Mouse (Mus musculus) E14TG2a.4 (cell line): Measurements from ENCODE around the gene Abcc8.

ENCODE experiments used
- CTCF ChIP-seq: conservative IDR thresholded peaks from 2 replicates; pipeline ENCODE4 v1.5.1; 2014; ENCODE audit warnings: low read length
- NANOG ChIP-seq: IDR thresholded peaks from 2 replicates; pipeline ENCODE4 v1.6.1; 2014; ENCODE audit warnings: borderline replicate concordance, low read length, mixed read lengths
- POU5F1 ChIP-seq: IDR thresholded peaks from 2 replicates; pipeline ENCODE4 v1.6.1; 2014; ENCODE audit warnings: low read length, borderline replicate concordance

DNA sequence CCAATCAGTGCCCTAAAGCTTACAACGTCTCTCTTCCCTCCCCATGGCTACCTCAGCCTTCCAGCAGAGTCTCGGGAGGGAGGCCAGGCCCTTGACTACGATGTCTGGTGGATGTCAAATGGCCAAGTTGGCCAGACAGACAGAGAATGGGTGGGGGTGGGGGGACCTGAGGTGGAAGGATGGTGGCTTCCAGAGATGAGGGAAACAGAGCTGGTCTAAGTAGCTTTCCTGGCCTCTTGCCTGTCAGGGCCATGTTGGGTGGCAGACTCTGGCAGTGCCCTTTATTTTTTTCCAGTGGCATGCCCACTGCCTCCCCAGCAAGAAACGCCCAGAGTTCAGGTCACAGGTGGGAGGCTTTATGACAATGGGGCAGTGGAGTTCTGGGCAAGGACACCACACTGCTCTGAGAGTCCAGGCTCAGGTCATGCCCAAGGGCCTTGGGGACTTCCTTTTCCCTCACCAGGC is 82.5 kb downstream of the Abcc8 start:
- no peak for TF ChIP-seq CTCF
- no peak for TF ChIP-seq NANOG
- TF ChIP-seq POU5F1, result no peak
